Mouse (Mus musculus) midbrain, embryonic 13.5 days (tissue): ENCODE results near the gene Irgq. TPM values are rescaled to one million over a fixed set of nuclear protein-coding genes. Genes with fewer than 3 reads are reported as not detected.
A peak's percentile ranks its signal among the peaks of the same experiment; 100 is the strongest.

Experiments used
- ATAC-seq: fragments of 200-750 bp; cut with Nextera tagmentation; 2 replicates; pipeline ENCODE4 v1.8.0; 2017; ENCODE audit warnings: mild to moderate bottlenecking, moderate TSS enrichment, moderate library complexity
- H3K27ac ChIP-seq: fragments of 300-500 bp; sonication (generic); 2 replicates; pipeline ENCODE4 v1.5.1; 2015; ENCODE audit warnings: inconsistent platforms, mild to moderate bottlenecking, moderate library complexity
- H3K27me3 ChIP-seq: fragments of 300-500 bp; sonication (generic); 2 replicates; pipeline ENCODE4 v1.6.1; 2015; ENCODE audit warnings: mild to moderate bottlenecking, inconsistent platforms
- H3K36me3 ChIP-seq: fragments of 300-500 bp; sonication (generic); 2 replicates; pipeline ENCODE4 v1.6.1; 2015; ENCODE audit warnings: mild to moderate bottlenecking, inconsistent platforms
- H3K4me1 ChIP-seq: fragments of 300-500 bp; sonication (generic); replicated peaks from 2 replicates; pipeline ENCODE4 v1.6.1; 2015; ENCODE audit warnings: inconsistent platforms
- H3K4me2 ChIP-seq: fragments of 300-500 bp; sonication (generic); replicated peaks from 2 replicates; pipeline ENCODE4 v1.6.1; 2015; ENCODE audit warnings: moderate library complexity, mild to moderate bottlenecking, inconsistent platforms
- H3K4me3 ChIP-seq: fragments of 300-500 bp; sonication (generic); replicated peaks from 2 replicates; pipeline ENCODE4 v1.5.1; 2015; ENCODE audit warnings: mild to moderate bottlenecking, inconsistent platforms
- H3K9ac ChIP-seq: fragments of 300-500 bp; sonication (generic); replicated peaks from 2 replicates; pipeline ENCODE4 v1.6.1; 2015; ENCODE audit warnings: mild to moderate bottlenecking, inconsistent platforms
- H3K9me3 ChIP-seq: fragments of 300-500 bp; sonication (generic); 2 replicates; pipeline ENCODE4 v1.6.1; 2016; ENCODE audit warnings: mild to moderate bottlenecking, inconsistent platforms
- WGBS: fragments of 180-500 bp; shearing (Covaris S2); methylation state at CpG from one replicate; pipeline ENCODE4 v1.1.7; 2015; 5-methylcytosine and 5-hydroxymethylcytosine counted together
- polyA plus RNA-seq: library from polyadenylated mRNA; unstranded; fragments of >200 nt; fragmentation: Nextera tagmentation; extraction: Ambion mirVana; gene quantifications from 2 replicates; pipeline ENCODE4 v1.2.1, GENCODE M21; 2015

Gene Irgq
- polyA plus RNA-seq, 1 experiment from 2014 or later = 25.3 TPM

GRCm38 (mm10) chr7:24534301-24534700 is 3.8 kb downstream of the Irgq start:
- peaks cover 43% of the 10 kb centered on the region for H3K36me3 ChIP-seq
- peak overlapping the region; percentile 59 for H3K9ac ChIP-seq
- H3K27me3 ChIP-seq = peaks cover 11% of the 10 kb centered on the region
- H3K4me2 ChIP-seq = peak overlapping the region; percentile 42
- WGBS = 28% methylated on average over 19 of the region's 19 CpGs
- H3K27ac ChIP-seq = no peak overlapping the region
- peaks cover 51% of the 10 kb centered on the region for H3K4me1 ChIP-seq
- H3K9me3 ChIP-seq = no peaks in the 10 kb centered on the region
- no peak for ATAC-seq
- H3K4me3 ChIP-seq = peak overlapping the region; percentile 14

- Histone ChIP-seq H3K9me3 (no peaks in the 10 kb centered on the region), H3K4me2 (no peak overlapping the region), H3K4me1 (peaks cover 41% of the 10 kb centered on the region), H3K9ac (no peak overlapping the region), H3K27me3 (peaks cover 11% of the 10 kb centered on the region), H3K27ac (no peak overlapping the region), H3K36me3 (peaks cover 43% of the 10 kb centered on the region), H3K4me3 (no peak overlapping the region)
- ATAC-seq = no peak
- 84% methylated on average over 4 of the region's 4 CpGs for WGBS
These were observed 6.6 kb downstream of the Irgq start for GRCm38 (mm10) chr7:24537081-24537480.

GRCm38 (mm10) chr7:24537591-24537990 is 7.1 kb downstream of the Irgq start:
- H3K4me1 ChIP-seq = peaks cover 35% of the 10 kb centered on the region
- H3K9me3 ChIP-seq = no peaks in the 10 kb centered on the region
- no peak overlapping the region for H3K27ac ChIP-seq
- H3K4me2 ChIP-seq = no peak overlapping the region
- no peak for ATAC-seq
- 80% methylated on average over 5 of the region's 5 CpGs for WGBS
- H3K27me3 ChIP-seq = peaks cover 11% of the 10 kb centered on the region
- H3K9ac ChIP-seq = 0 out of 2 replicates have a peak overlapping the region, but pooled peaks have one; percentile 19
- peaks cover 43% of the 10 kb centered on the region for H3K36me3 ChIP-seq
- no peak overlapping the region for H3K4me3 ChIP-seq

- Histone ChIP-seq H3K36me3 (peaks cover 41% of the 10 kb centered on the region), H3K9me3 (no peaks in the 10 kb centered on the region), H3K27ac (no peak overlapping the region), H3K27me3 (peaks cover 8% of the 10 kb centered on the region), H3K4me3 (no peak overlapping the region), H3K4me2 (no peak overlapping the region), H3K4me1 (peaks cover 30% of the 10 kb centered on the region), H3K9ac (no peak overlapping the region)
- ATAC-seq = no peak
- WGBS = 46% methylated on average over 5 of the region's 5 CpGs
These were observed 7.7 kb downstream of the Irgq start for GRCm38 (mm10) chr7:24538154-24538553.

- Histone ChIP-seq H3K9me3 (no peaks in the 10 kb centered on the region), H3K4me2 (no peak overlapping the region), H3K36me3 (peaks cover 36% of the 10 kb centered on the region), H3K4me3 (no peak overlapping the region), H3K27me3 (peaks cover 2% of the 10 kb centered on the region; the same call in 1 of the 2 replicates), H3K9ac (no peak overlapping the region), H3K27ac (no peak overlapping the region), H3K4me1 (peaks cover 25% of the 10 kb centered on the region)
- ATAC-seq = 0 out of 2 replicates have a peak, but pooled peaks have one; percentile 1
- WGBS = 80% methylated on average over 5 of the region's 5 CpGs
These were observed 8.2 kb downstream of the Irgq start for GRCm38 (mm10) chr7:24538701-24539100.

GRCm38 (mm10) chr7:24539686-24540085 is 9.2 kb downstream of the Irgq start:
- Histone ChIP-seq H3K4me2 (no peak overlapping the region), H3K36me3 (peaks cover 26% of the 10 kb centered on the region), H3K4me3 (no peak overlapping the region), H3K27me3 (no peaks in the 10 kb centered on the region), H3K9me3 (no peaks in the 10 kb centered on the region), H3K9ac (no peak overlapping the region), H3K27ac (no peak overlapping the region), H3K4me1 (peaks cover 15% of the 10 kb centered on the region)
- WGBS = 95% methylated on average over 4 of the region's 4 CpGs
- ATAC-seq = no peak

GRCm38 (mm10) chr7:24544506-24544905 is 14.0 kb downstream of the Irgq start:
- H3K9ac ChIP-seq = no peak overlapping the region
- WGBS = 87% methylated on average over 2 of the region's 2 CpGs
- no peaks in the 10 kb centered on the region for H3K27me3 ChIP-seq
- ATAC-seq = no peak
- H3K4me3 ChIP-seq = no peak overlapping the region
- no peak overlapping the region for H3K4me2 ChIP-seq
- H3K36me3 ChIP-seq = peaks cover 8% of the 10 kb centered on the region
- no peak overlapping the region for H3K27ac ChIP-seq
- peaks cover 18% of the 10 kb centered on the region for H3K4me1 ChIP-seq
- H3K9me3 ChIP-seq = no peaks in the 10 kb centered on the region

- H3K4me1 ChIP-seq = peaks cover 18% of the 10 kb centered on the region
- no peaks in the 10 kb centered on the region for H3K27me3 ChIP-seq
- H3K9ac ChIP-seq = peak within 1 kb of the TSS; percentile 79
- no peaks in the 10 kb centered on the region for H3K9me3 ChIP-seq
- ATAC-seq = peak; percentile 18; the same call in 1 of the 2 replicates
- H3K4me3 ChIP-seq = peak within 1 kb of the TSS; percentile 82
- H3K27ac ChIP-seq = peak within 1 kb of the TSS; percentile 64
- WGBS = 38% methylated on average over 13 of the region's 13 CpGs
- H3K36me3 ChIP-seq = peaks cover 13% of the 10 kb centered on the region
- H3K4me2 ChIP-seq = peak within 1 kb of the TSS; percentile 75
These were observed 15.7 kb downstream of the Irgq start, which contains the start of the genes Pinlyp and Xrcc1 for GRCm38 (mm10) chr7:24546068-24546614. Gene Pinlyp, minus strand, starts transcription at chr7:24546118. Gene Xrcc1, plus strand, starts transcription at chr7:24546289.

- peak overlapping the region; percentile 75 for H3K4me2 ChIP-seq
- H3K36me3 ChIP-seq = peaks cover 13% of the 10 kb centered on the region
- peak overlapping the region; percentile 82 for H3K4me3 ChIP-seq
- peak; percentile 98 for ATAC-seq
- peak overlapping the region; percentile 64 for H3K27ac ChIP-seq
- under 1% methylated on average over 57 of the region's 57 CpGs for WGBS
- peak overlapping the region; percentile 79 for H3K9ac ChIP-seq
- no peaks in the 10 kb centered on the region for H3K27me3 ChIP-seq
- no peaks in the 10 kb centered on the region for H3K9me3 ChIP-seq
- H3K4me1 ChIP-seq = peaks cover 18% of the 10 kb centered on the region
These were observed 16.3 kb downstream of the Irgq start for GRCm38 (mm10) chr7:24546634-24547389.

- peak overlapping the region; percentile 79 for H3K9ac ChIP-seq
- peak overlapping the region; percentile 64; the same call in 1 of the 2 replicates for H3K27ac ChIP-seq
These were observed 17.1 kb downstream of the Irgq start for GRCm38 (mm10) chr7:24547534-24548036.

GRCm38 (mm10) chr7:24551985-24552759 is 21.7 kb downstream of the Irgq start:
- no peak for ATAC-seq
- H3K27me3 ChIP-seq = no peaks in the 10 kb centered on the region
- no peaks in the 10 kb centered on the region for H3K9me3 ChIP-seq
- peaks cover 9% of the 10 kb centered on the region for H3K4me1 ChIP-seq
- no peak overlapping the region for H3K9ac ChIP-seq
- 91% methylated on average over 12 of the region's 12 CpGs for WGBS
- H3K4me3 ChIP-seq = no peak overlapping the region
- H3K4me2 ChIP-seq = no peak overlapping the region
- peaks cover 45% of the 10 kb centered on the region for H3K36me3 ChIP-seq
- no peak overlapping the region for H3K27ac ChIP-seq

More at GRCm38 (mm10) chr7:24547534-24548036, 17.1 kb downstream of the Irgq start:
- peaks cover 18% of the 10 kb centered on the region for H3K4me1 ChIP-seq
- peaks cover 19% of the 10 kb centered on the region for H3K36me3 ChIP-seq
- H3K4me3 ChIP-seq = peak overlapping the region; percentile 82
- WGBS = 31% methylated on average over 13 of the region's 13 CpGs
- no peaks in the 10 kb centered on the region for H3K27me3 ChIP-seq
- H3K9me3 ChIP-seq = no peaks in the 10 kb centered on the region
- no peak for ATAC-seq
- peak overlapping the region; percentile 75 for H3K4me2 ChIP-seq
